Mouse (Mus musculus): Measurements from ENCODE around the gene Uts2b.

DNA sequence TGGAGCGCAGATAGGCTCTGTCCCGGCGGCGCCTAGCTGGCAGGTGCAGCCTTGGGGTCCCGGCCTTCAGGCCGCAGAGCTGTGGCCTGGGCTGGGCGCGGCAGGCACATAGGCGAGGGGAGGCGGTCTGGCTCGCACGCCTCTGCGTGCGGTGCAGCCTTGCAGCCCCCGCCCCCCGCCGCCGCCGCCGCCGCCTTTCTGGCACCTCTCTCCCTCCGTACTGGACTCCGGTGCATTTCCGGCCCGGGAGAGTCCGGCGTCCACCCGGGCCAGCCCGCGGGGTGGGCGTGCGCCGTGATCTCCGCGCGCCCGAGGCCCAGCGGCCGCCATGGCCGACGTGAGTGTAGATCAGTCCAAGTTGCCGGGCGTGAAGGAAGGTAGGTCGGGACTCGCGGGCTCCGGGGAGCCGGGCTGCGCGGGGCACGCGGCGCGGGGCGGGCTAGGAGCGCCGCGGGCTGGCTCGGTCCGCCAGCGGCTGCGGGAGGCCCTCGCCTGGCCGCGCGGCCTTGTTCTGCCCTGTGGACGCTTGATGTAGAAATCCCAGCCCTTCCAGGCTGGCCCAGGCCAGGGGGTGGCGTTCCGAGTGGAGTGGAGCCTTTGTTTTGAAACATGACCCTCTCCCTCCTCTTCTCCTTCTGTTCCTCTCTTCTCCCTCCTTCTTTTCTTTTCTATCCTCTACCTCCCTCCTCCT is 18.9 kb upstream of the Uts2b start, which contains the start of gene Ccdc50:
- no peak for TF ChIP-seq CTCF (IDR thresholded peaks at IDR 0.05; ENCODE audit: extremely low read depth, insufficient read length, insufficient replicate concordance, low read depth, low read length)
- TF ChIP-seq POLR2A (IDR thresholded peaks at IDR 0.05; ENCODE audit: low read depth, low read length): 0 out of 2 replicates have a peak, but pooled peaks have one; percentile 4

All from small intestine, adult 2 months (tissue).